Mouse (Mus musculus) C2C12 (cell line): ENCODE data around the gene Tmem79.

Source experiments
- CEBPB ChIP-seq: IDR thresholded peaks from one replicate; pipeline ENCODE4 v1.6.1; 2011; ENCODE audit warnings: low read depth, mild to moderate bottlenecking, control low read depth, moderate library complexity
- CTCF ChIP-seq: IDR thresholded peaks from one replicate; pipeline ENCODE4 v1.5.1; 2011; ENCODE audit not compliant: control insufficient read depth, insufficient read depth, insufficient read length
- FOSL1 ChIP-seq: IDR thresholded peaks from one replicate; pipeline ENCODE4 v1.8.0; 2011; ENCODE audit warnings: mild to moderate bottlenecking, low read length; ENCODE audit not compliant: poor library complexity, insufficient read depth, severe bottlenecking
- MAX ChIP-seq: IDR thresholded peaks from one replicate; pipeline ENCODE4 v1.6.1; 2011; ENCODE audit warnings: mild to moderate bottlenecking, control low read depth
- MYOG ChIP-seq: IDR thresholded peaks from one replicate; pipeline ENCODE4 v1.6.1; 2011; ENCODE audit not compliant: control insufficient read depth, insufficient read length; ENCODE audit errors: extremely low read depth
- USF1 ChIP-seq: IDR thresholded peaks from one replicate; pipeline ENCODE4 v1.6.1; 2011; ENCODE audit warnings: low read depth, mild to moderate bottlenecking, control low read depth, moderate library complexity

GRCm38 (mm10) chr3:88350732-88351131, 14.8 kb upstream of the Tmem79 start:
- TF ChIP-seq CTCF, result no peak
- TF ChIP-seq MYOG, result no peak
- no peak for TF ChIP-seq FOSL1
- no peak for TF ChIP-seq MAX
- TF ChIP-seq USF1, result no peak
- TF ChIP-seq CEBPB, result no peak
